Mouse (Mus musculus): ENCODE data around the gene Slc41a3.
A peak's percentile ranks its signal among the peaks of the same experiment; 100 is the strongest.
"Not testable (repeated sequence)": the region's sequence is repeated elsewhere in the genome, so short reads cannot be mapped to it uniquely, and the experiment has no call there.

Gene Slc41a3

GRCm38 (mm10) chr6:90625207-90625994, 20.9 kb downstream of the Slc41a3 start:
- DNase-seq: no peak

GRCm38 (mm10) chr6:90627556-90627955, 23.0 kb downstream of the Slc41a3 start:
- DNase-seq: no peak

- DNase-seq: no peak
Observed at GRCm38 (mm10) chr6:90629506-90629905, 25.0 kb downstream of the Slc41a3 start.

GRCm38 (mm10) chr6:90630427-90630826, 25.9 kb downstream of the Slc41a3 start:
- DNase-seq: no peak

- DNase-seq: not testable (repeated sequence)
Observed at GRCm38 (mm10) chr6:90632526-90632925, 28.0 kb downstream of the Slc41a3 start.

- DNase-seq: no peak
Observed at GRCm38 (mm10) chr6:90635081-90635480, 30.6 kb downstream of the Slc41a3 start.

- no peak for DNase-seq
Observed at GRCm38 (mm10) chr6:90635611-90636010, 31.1 kb downstream of the Slc41a3 start.

GRCm38 (mm10) chr6:90643057-90643456, 38.5 kb downstream of the Slc41a3 start:
- DNase-seq: no peak

GRCm38 (mm10) chr6:90644965-90645364, 40.4 kb downstream of the Slc41a3 start:
- DNase-seq: no peak

- DNase-seq: no peak
Observed at GRCm38 (mm10) chr6:90648391-90648790, 43.9 kb downstream of the Slc41a3 start.

- no peak for DNase-seq
Observed at GRCm38 (mm10) chr6:90649279-90649678, 44.8 kb downstream of the Slc41a3 start.

- DNase-seq: no peak
Observed at GRCm38 (mm10) chr6:90650634-90651033, 46.1 kb downstream of the Slc41a3 start.

- DNase-seq: peak; percentile 64
Observed at GRCm38 (mm10) chr6:90653736-90654135, 49.2 kb downstream of the Slc41a3 start.

- DNase-seq: not testable (repeated sequence)
Observed at GRCm38 (mm10) chr6:90656344-90656850, 51.9 kb downstream of the Slc41a3 start.

- DNase-seq: no peak
Observed at GRCm38 (mm10) chr6:90659913-90660312, 55.4 kb downstream of the Slc41a3 start.

GRCm38 (mm10) chr6:90660398-90661028, 56.0 kb downstream of the Slc41a3 start:
- DNase-seq: no peak

GRCm38 (mm10) chr6:90661029-90661399, 56.5 kb downstream of the Slc41a3 start:
- DNase-seq: no peak

- DNase-seq: no peak
Observed at GRCm38 (mm10) chr6:90662148-90662547, 57.6 kb downstream of the Slc41a3 start.

- DNase-seq: no peak
Observed at GRCm38 (mm10) chr6:90663736-90664135, 59.2 kb downstream of the Slc41a3 start.

GRCm38 (mm10) chr6:90668693-90669092, 64.2 kb downstream of the Slc41a3 start:
- DNase-seq: no peak

GRCm38 (mm10) chr6:90678759-90679158, 74.2 kb downstream of the Slc41a3 start:
- no peak for DNase-seq

GRCm38 (mm10) chr6:90680401-90680800, 75.9 kb downstream of the Slc41a3 start:
- no peak for DNase-seq

- no peak for DNase-seq
Observed at GRCm38 (mm10) chr6:90683831-90684532, 79.5 kb downstream of the Slc41a3 start.

GRCm38 (mm10) chr6:90686812-90687211, 82.3 kb downstream of the Slc41a3 start:
- no peak for DNase-seq

All from embryo, embryonic 11 days (tissue).